Mouse (Mus musculus) adrenal gland, adult (tissue): ENCODE measurements at regions not wholly inside any gene's neighbourhood (a gene's known extent, or its start where the extent isn't known, plus 50 kb on each side); places are given as distances from the start of the nearest gene placed in this dataset.

Experiments
- DNase-seq, 2 experiments: peaks; one replicate each; pipeline ENCODE4 v3.0.0; 2022 to 2023; ENCODE audit warnings: low spot score in 1 of 2; ENCODE audit not compliant: inconsistent age in 2 of 2

DNA sequence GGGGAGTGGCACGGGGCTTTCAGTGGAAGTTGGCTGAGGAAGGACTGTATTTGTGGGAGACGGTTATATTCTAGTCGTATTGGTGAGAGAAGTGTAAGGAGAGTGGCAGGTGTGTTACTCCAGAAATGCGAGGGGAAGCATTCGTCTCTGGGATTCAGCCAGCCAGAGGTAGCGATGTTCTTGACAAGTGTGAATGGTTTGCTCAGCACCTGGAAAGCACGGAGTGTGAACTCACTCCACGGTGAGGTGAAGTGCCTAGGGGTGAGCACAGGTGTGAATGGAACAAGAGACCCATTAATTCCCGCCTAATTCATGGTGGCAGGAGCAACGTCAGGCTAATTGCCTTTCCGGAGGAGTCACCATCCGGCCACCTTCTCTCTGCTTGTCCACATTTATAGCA is 498.9 kb downstream of the Dok5 start:
- no peak for DNase-seq

DNA sequence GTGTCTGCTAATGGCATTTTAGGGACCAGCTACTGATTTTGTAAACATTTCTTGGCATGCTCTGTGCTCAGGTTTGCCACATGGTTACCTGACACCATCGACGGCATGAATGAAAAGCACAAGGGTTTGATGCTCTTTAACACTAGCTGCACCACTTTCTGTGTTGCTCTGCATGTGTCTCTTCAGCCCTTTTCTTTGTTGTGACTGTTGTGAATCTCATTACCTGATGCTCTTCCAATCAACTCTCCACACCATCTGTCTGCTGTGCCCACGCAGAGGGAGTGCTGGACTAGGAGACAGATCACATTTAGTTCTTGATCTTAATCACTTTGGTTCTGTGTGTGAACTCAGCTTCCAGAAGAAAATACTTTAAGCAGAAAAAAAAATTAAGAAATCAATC is 496.6 kb downstream of the Dok5 start:
- DNase-seq, result peak in 1 of 2 experiments; percentile 17

DNA sequence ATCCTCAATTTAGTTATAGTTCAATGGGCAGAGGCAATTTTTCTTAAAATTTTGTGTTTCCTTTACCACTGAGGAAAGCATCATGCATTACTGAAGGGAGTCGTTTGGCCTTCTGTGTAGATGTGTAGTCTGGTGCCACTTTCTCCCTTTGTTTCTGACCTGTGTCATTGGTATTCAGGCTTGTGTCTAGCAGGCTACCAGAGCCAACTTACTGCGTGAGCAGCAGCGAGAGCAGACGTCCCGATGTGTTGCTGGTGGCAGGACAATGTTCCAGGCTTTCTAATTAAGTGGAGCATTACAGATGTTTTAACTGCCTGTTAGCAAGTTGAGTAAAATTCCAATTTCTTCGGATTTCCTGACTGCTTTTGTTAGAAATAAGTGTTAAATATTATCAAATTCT is 482.2 kb downstream of the Dok5 start:
- DNase-seq, result no peak

DNA sequence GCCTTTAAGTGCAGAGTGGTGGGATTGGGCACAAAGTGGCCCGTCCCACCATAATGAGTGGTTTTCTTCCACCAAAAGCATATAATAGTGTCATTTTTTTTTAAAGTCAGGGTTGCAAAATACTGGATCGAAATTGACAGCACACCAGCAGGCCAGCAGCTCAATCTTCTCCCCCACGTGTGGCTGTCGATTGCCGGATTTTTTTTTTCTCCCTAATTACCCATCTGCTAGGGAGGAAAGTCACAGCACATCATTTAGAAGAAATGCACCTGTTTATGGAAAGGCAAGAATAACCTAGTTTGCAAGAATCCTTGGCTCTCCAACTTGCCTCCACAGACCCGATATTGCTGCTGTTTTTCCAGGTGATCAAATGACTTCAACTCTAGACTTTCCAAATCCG is 464.9 kb downstream of the Dok5 start:
- no peak for DNase-seq

DNA sequence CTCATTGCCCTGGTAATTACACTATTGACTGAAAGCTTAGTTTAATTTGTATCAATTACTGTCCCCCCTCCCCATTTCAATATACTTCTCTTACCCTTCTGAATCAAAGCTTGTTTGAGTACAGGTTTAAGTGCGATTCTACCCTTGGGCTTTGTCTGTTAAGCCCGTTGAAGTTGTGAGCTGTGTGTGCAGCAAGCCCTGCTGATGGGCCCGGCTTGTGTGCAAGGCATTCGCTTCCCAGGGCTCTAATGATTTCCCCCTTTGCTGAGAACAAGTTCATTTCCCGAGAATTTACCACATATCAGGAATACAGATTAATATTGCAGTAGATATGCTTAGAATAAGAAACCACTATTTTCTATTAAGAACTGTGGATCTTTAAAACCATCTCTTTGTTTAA is 460.6 kb downstream of the Dok5 start:
- DNase-seq, result no peak
